Mouse (Mus musculus): ENCODE measurements around the gene Capg. TPM values are rescaled to one million over a fixed set of nuclear protein-coding genes. Genes with fewer than 3 reads are reported as not detected.

The Capg gene
- polyA plus RNA-seq (2015; fragmentation: Nextera tagmentation; extraction: Ambion mirVana): 8.0 and 9.3 TPM in 2 replicates

- H3K9me3 ChIP-seq: no peaks in the 10 kb centered on the region
- peak within 1 kb of the TSS; percentile 29 for H3K4me2 ChIP-seq
- no peaks in the 10 kb centered on the region; the same call in 1 of the 2 replicates for H3K27me3 ChIP-seq
- H3K4me1 ChIP-seq (replicated peaks): peaks cover 8% of the 10 kb centered on the region; the same call in 1 of the 2 replicates
- peak within 1 kb of the TSS; percentile 7 for H3K4me3 ChIP-seq
- no peaks in the 10 kb centered on the region for H3K36me3 ChIP-seq
- ATAC-seq (ENCODE audit: low FRiP score, low read depth): no peak
- H3K27ac ChIP-seq (replicated peaks): peak within 1 kb of the TSS; percentile 7; the same call in 1 of the 2 replicates
- 16% methylated on average over 23 of the region's 23 CpGs for whole genome bisulfite sequencing
- no peak within 1 kb of the TSS for H3K9ac ChIP-seq
Measured at GRCm38 (mm10) chr6:72544283-72544987, at the start of gene Capg. Gene Capg (plus strand): TSS chr6:72544391.

DNA sequence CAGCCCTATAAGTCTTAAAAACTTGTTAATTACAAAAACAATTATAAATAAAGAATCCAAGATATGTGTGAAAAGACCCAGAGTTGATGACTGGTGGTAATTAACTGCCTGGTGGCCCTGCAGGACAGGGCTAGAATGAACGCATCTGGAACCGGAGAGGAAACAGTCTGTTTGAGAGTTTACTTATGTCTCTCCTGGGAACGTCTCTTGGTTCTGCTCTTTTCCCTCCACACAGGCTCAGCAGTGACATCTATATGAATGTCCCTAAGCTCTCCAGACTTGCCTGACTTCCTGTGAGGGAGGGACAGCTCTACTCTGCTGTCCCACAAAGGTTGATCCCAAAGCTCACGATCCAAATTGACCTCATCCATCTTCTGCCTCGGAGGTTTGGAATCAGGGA, 45.2 kb upstream of the Capg start:
- H3K9me3 ChIP-seq: no peaks in the 10 kb centered on the region
- no peaks in the 10 kb centered on the region for H3K4me1 ChIP-seq (replicated peaks)
- ATAC-seq (ENCODE audit: low FRiP score, low read depth): no peak
- no peak overlapping the region for H3K4me3 ChIP-seq
- no peak overlapping the region for H3K4me2 ChIP-seq
- no peak overlapping the region for H3K9ac ChIP-seq
- no peaks in the 10 kb centered on the region for H3K27me3 ChIP-seq
- H3K27ac ChIP-seq (replicated peaks): no peak overlapping the region
- WGBS: 67% methylated on average over 5 of the region's 5 CpGs
- no peaks in the 10 kb centered on the region for H3K36me3 ChIP-seq

DNA sequence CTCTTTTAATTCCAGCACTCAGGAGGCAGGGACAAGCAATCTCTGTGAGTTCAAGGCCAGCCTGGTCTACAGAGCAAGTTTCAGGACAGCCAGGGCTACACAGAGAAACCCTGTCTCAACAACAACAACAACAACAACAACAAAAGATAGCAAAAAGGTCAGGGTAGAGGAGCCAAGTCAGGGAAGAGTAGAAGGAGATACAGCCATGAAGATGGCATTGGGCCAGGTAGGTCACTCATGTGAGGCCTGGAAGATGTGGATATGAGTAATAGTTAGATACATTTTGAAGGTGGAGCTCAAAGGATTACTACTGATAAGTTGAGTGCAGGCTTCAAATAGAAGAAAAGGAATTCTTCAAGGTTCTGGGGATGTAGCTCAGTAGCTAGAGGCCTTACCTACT, 40.9 kb upstream of the Capg start:
- H3K36me3 ChIP-seq: no peaks in the 10 kb centered on the region
- no peaks in the 10 kb centered on the region for H3K4me1 ChIP-seq (replicated peaks)
- no peaks in the 10 kb centered on the region for H3K9me3 ChIP-seq
- no peak for ATAC-seq (ENCODE audit: low FRiP score, low read depth)
- no peak overlapping the region for H3K4me2 ChIP-seq
- no peak overlapping the region for H3K9ac ChIP-seq
- no peak overlapping the region for H3K27ac ChIP-seq (replicated peaks)
- no peak overlapping the region for H3K4me3 ChIP-seq
- no peaks in the 10 kb centered on the region for H3K27me3 ChIP-seq

- no peak overlapping the region for H3K4me3 ChIP-seq
- H3K36me3 ChIP-seq: no peaks in the 10 kb centered on the region
- H3K9me3 ChIP-seq: no peaks in the 10 kb centered on the region
- no peak overlapping the region for H3K27ac ChIP-seq (replicated peaks)
- H3K9ac ChIP-seq: no peak overlapping the region
- 92% methylated on average over 2 of the region's 2 CpGs for WGBS
- no peak for ATAC-seq (ENCODE audit: low FRiP score, low read depth)
- H3K27me3 ChIP-seq: no peaks in the 10 kb centered on the region
- no peaks in the 10 kb centered on the region for H3K4me1 ChIP-seq (replicated peaks)
- H3K4me2 ChIP-seq: no peak overlapping the region
Measured at GRCm38 (mm10) chr6:72503939-72504338, 40.3 kb upstream of the Capg start.

- ATAC-seq (ENCODE audit: low FRiP score, low read depth): no peak
- WGBS: 77% methylated on average over 1 of the region's 1 CpGs
- Histone ChIP-seq H3K36me3 (no peaks in the 10 kb centered on the region), H3K9me3 (no peaks in the 10 kb centered on the region), H3K4me1 (replicated peaks) (peaks cover 4% of the 10 kb centered on the region), H3K27ac (replicated peaks) (no peak overlapping the region), H3K9ac (no peak overlapping the region), H3K27me3 (no peaks in the 10 kb centered on the region), H3K4me2 (no peak overlapping the region), H3K4me3 (no peak overlapping the region)
Measured at GRCm38 (mm10) chr6:72506104-72506503, 38.1 kb upstream of the Capg start.

DNA sequence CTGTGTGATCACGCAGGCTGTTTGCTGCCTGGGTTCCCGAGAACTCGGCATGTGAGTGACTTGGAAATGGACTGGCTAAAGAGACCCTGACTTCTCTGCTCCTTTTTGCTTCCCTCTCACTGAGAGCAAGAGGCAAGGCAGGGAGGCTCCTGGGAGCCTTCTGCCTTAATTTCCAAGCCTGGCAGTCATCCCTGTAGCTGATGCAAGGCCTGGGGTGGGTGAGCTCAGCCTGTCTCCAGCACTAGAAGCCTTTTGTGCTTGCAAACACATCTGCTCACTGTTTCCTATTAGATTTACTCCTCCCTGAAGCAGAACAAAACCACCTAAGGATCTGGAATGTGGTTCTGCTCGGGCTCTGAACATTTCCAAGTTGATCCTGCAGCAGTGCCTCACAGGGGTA, 35.6 kb upstream of the Capg start:
- H3K4me3 ChIP-seq: no peak overlapping the region
- no peaks in the 10 kb centered on the region for H3K36me3 ChIP-seq
- H3K27me3 ChIP-seq: no peaks in the 10 kb centered on the region
- no peaks in the 10 kb centered on the region for H3K9me3 ChIP-seq
- no peak overlapping the region for H3K9ac ChIP-seq
- no peak for ATAC-seq (ENCODE audit: low FRiP score, low read depth)
- 80% methylated on average over 4 of the region's 4 CpGs for WGBS
- no peak overlapping the region for H3K27ac ChIP-seq (replicated peaks)
- no peak overlapping the region for H3K4me2 ChIP-seq
- peaks cover 27% of the 10 kb centered on the region for H3K4me1 ChIP-seq (replicated peaks)

DNA sequence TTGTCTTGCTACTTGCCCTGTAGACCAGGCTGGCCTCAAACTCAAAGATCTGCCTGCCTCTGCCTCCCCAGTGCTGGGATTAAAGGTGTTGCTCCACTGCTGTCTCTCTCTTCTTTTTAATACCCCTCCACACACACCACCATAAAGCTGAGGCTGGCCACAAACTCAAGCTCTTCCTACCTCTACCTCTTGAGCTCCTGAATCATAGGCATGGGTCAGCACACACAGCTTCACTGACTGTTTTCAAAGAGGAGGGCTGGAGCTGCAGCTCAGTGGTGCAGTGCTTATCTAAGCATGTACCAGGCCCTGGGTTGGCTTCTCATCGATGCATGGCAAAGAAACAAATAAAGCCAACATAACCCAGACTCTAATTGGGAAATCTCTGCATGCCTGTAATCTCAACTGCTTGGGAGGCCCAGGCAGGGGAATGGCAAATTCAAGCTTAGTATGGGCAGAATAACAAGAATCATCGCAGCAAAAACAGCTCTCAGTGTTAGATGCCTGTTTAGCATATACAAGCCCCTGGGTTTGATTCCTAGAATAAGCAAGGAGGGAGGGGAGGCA, 34.2 kb upstream of the Capg start:
- no peaks in the 10 kb centered on the region for H3K27me3 ChIP-seq
- no peak overlapping the region for H3K4me2 ChIP-seq
- H3K4me1 ChIP-seq (replicated peaks): peaks cover 34% of the 10 kb centered on the region
- no peak for ATAC-seq (ENCODE audit: low FRiP score, low read depth)
- H3K4me3 ChIP-seq: no peak overlapping the region
- no peaks in the 10 kb centered on the region for H3K9me3 ChIP-seq
- no peaks in the 10 kb centered on the region for H3K36me3 ChIP-seq
- 0 out of 2 replicates have a peak overlapping the region, but pooled peaks have one; percentile 26 for H3K27ac ChIP-seq (replicated peaks)
- WGBS: 60% methylated on average over 2 of the region's 2 CpGs
- H3K9ac ChIP-seq: no peak overlapping the region

- Histone ChIP-seq H3K4me3 (no peak overlapping the region), H3K9me3 (no peaks in the 10 kb centered on the region), H3K36me3 (no peaks in the 10 kb centered on the region), H3K4me1 (replicated peaks) (peaks cover 34% of the 10 kb centered on the region), H3K27ac (replicated peaks) (0 out of 2 replicates have a peak overlapping the region, but pooled peaks have one; percentile 26), H3K4me2 (no peak overlapping the region), H3K9ac (no peak overlapping the region), H3K27me3 (no peaks in the 10 kb centered on the region)
- no peak for ATAC-seq (ENCODE audit: low FRiP score, low read depth)
- WGBS: 63% methylated on average over 6 of the region's 6 CpGs
Measured at GRCm38 (mm10) chr6:72510686-72511421, 33.3 kb upstream of the Capg start.

DNA sequence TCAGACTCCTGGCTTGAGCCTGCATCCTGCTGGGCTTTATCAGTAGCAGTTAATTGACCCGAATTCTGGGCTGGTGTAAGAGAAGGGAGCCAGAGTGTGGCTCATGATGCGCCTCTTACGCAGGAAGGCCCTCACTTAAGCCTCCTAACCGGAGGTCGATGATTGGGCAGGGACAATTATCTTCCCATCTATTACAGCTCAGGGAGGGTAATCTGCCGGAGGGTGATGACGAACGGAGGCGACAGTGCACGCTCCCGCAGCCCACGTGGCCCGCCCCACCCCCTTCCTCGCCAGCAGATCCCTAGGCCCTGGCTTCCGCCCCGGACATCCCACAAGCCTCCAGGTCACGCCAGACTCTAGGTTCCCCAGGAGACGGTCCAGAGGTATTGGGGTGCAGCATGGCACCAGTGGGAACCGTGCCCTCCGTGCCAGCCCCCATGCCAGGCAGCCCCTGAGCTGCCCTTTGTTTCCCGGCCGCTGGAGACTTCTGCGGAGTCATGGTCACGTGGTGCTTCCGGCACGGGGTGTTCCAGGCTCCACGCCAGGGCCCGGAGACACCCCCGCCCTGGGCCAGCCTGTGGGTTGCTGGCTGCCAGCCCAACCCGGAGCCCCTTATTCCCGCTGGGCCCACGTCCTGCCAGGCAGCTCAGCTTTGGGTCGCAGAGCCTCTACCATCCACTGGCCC, 31.7 kb upstream of the Capg start:
- peaks cover 34% of the 10 kb centered on the region for H3K4me1 ChIP-seq (replicated peaks)
- peak overlapping the region; percentile 31 for H3K4me3 ChIP-seq
- H3K9me3 ChIP-seq: no peaks in the 10 kb centered on the region
- peak overlapping the region; percentile 53 for H3K9ac ChIP-seq
- H3K27me3 ChIP-seq: no peaks in the 10 kb centered on the region
- WGBS: 2% methylated on average over 33 of the region's 33 CpGs
- peak overlapping the region; percentile 96 for H3K27ac ChIP-seq (replicated peaks)
- peak overlapping the region; percentile 68 for H3K4me2 ChIP-seq
- H3K36me3 ChIP-seq: no peaks in the 10 kb centered on the region
- peak; percentile 90 for ATAC-seq (ENCODE audit: low FRiP score, low read depth)

DNA sequence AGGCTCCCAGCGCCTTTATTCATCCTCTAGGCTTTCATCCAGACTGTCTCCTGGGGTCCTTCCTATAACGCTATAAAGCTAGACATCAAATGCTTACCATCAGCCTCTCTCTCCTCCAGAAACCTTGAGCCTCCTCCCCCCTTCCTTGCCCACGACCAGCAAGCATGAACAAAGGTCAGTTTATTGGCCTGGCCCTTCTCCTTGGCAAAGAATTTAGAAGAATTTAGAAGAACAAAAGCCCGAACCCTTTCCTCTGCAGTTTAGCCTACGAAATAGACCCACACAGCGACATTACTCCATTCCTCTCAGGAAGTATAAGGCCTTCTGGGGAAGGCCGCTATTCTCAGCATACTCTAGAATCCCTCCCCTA, 31.1 kb upstream of the Capg start:
- H3K4me3 ChIP-seq: peak overlapping the region; percentile 31; the same call in 1 of the 2 replicates
- 28% methylated on average over 7 of the region's 7 CpGs for WGBS
- peak overlapping the region; percentile 68 for H3K4me2 ChIP-seq
- peak overlapping the region; percentile 53 for H3K9ac ChIP-seq
- no peaks in the 10 kb centered on the region for H3K27me3 ChIP-seq
- ATAC-seq (ENCODE audit: low FRiP score, low read depth): 0 out of 2 replicates have a peak, but pooled peaks have one; percentile 23
- H3K9me3 ChIP-seq: no peaks in the 10 kb centered on the region
- H3K4me1 ChIP-seq (replicated peaks): peaks cover 34% of the 10 kb centered on the region
- peak overlapping the region; percentile 96 for H3K27ac ChIP-seq (replicated peaks)
- H3K36me3 ChIP-seq: no peaks in the 10 kb centered on the region

GRCm38 (mm10) chr6:72515644-72516043, 28.5 kb upstream of the Capg start:
- WGBS: 87% methylated on average over 6 of the region's 6 CpGs
- Histone ChIP-seq H3K36me3 (no peaks in the 10 kb centered on the region), H3K4me2 (no peak overlapping the region), H3K9me3 (no peaks in the 10 kb centered on the region), H3K9ac (no peak overlapping the region), H3K4me3 (no peak overlapping the region), H3K27ac (replicated peaks) (no peak overlapping the region), H3K27me3 (no peaks in the 10 kb centered on the region), H3K4me1 (replicated peaks) (peaks cover 55% of the 10 kb centered on the region)
- ATAC-seq (ENCODE audit: low FRiP score, low read depth): no peak

DNA sequence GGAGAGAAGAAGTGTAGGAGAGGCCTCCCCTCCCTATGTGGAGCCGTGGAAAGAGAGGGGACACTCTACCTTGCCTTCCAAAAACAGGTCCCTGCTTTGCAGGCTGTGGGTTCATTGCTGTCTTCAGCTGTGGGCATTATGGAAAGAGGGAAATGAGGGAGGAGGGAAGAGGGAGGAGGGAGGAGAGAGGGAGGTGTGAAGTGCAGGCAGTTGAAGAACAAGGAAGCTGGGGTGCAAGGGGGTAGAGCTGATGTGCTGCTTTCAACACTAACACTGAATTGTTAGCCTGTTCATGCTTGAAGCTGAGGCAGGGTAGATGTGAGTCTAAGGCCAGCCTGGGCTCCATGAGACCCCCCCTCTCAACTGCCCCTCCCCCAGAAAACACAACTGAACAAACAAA, 25.3 kb upstream of the Capg start:
- 92% methylated on average over 1 of the region's 1 CpGs for WGBS
- peak overlapping the region; percentile 45; the same call in 1 of the 2 replicates for H3K4me2 ChIP-seq

More for the DNA sequence above, 25.3 kb upstream of the Capg start:
- Histone ChIP-seq H3K4me3 (no peak overlapping the region), H3K9ac (no peak overlapping the region), H3K9me3 (no peaks in the 10 kb centered on the region), H3K27ac (replicated peaks) (peak overlapping the region; percentile 92), H3K36me3 (no peaks in the 10 kb centered on the region), H3K27me3 (no peaks in the 10 kb centered on the region), H3K4me1 (replicated peaks) (peaks cover 37% of the 10 kb centered on the region)
- ATAC-seq (ENCODE audit: low FRiP score, low read depth): no peak

All from hindbrain, embryonic 15.5 days (tissue).